Mouse (Mus musculus) olfactory bulb, adult 2 months (tissue): ENCODE results near the gene Tmem108.

Source experiments
- CTCF ChIP-seq: fragments of 200-500 bp; IDR thresholded peaks from 2 replicates; pipeline ENCODE4 v1.5.1; 2012; ENCODE audit warnings: low read depth, mild to moderate bottlenecking, low read length, moderate library complexity; ENCODE audit not compliant: insufficient read depth
- POLR2A ChIP-seq: fragments of 200-500 bp; IDR thresholded peaks from 2 replicates; pipeline ENCODE4 v1.6.1; 2012; ENCODE audit warnings: mild to moderate bottlenecking, low read depth, low read length, moderate library complexity; ENCODE audit not compliant: insufficient read depth

GRCm38 (mm10) chr9:103746598-103746997 lies 15.0 kb downstream of the Tmem108 start:
- no peak for TF ChIP-seq POLR2A
- no peak for TF ChIP-seq CTCF
